Mouse (Mus musculus) small intestine, adult 2 months (tissue): ENCODE results near the gene Tmem238.

Source experiments
- CTCF ChIP-seq: fragments of 200-500 bp; IDR thresholded peaks from 2 replicates; pipeline ENCODE4 v1.5.1; 2012; ENCODE audit warnings: low read depth, mild to moderate bottlenecking, control low read depth, inconsistent platforms, low read length, moderate library complexity, mixed read lengths; ENCODE audit not compliant: insufficient replicate concordance, insufficient read length; ENCODE audit errors: extremely low read depth
- POLR2A ChIP-seq: fragments of 200-500 bp; IDR thresholded peaks from 2 replicates; pipeline ENCODE4 v1.6.1; 2012; ENCODE audit warnings: low read depth, mild to moderate bottlenecking, control low read depth, inconsistent platforms, low read length, moderate library complexity

DNA sequence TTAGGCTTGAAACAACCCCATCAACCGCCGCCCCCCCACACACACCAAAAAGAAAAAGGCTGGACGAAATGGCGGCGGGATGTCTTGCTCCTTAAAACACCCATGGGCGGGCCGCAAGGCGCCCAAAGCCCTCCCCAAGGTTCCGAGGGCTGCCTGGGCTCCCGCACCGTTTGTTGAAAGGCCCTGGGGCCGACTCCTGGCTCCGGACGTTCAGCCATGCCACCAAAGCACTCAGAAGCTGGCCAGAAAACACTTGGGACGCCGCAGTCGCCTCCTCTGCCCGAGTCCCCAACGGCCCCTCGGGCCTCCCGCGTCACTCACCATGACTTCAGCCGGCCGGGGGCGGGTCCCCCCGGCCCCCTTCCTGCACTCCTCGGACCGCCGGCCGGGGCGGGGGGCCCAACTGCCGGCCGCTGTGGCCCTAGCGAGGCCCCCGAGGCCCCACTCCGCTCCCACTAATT is 22.4 kb upstream of the Tmem238 start:
- TF ChIP-seq POLR2A (no peak), CTCF (no peak)
